Mouse (Mus musculus) hindbrain, embryonic 10.5 days (tissue): ENCODE measurements around the gene 1700061G19Rik. TPM values are rescaled to one million over a fixed set of nuclear protein-coding genes. Genes with fewer than 3 reads are reported as not detected.

Experiments used
- DNase-seq: peaks from one replicate; pipeline ENCODE4 v3.0.0-alpha.2; 2017; ENCODE audit warnings: low spot score
- H3K27ac ChIP-seq: fragments of 300-500 bp; sonication (generic); 2 replicates; pipeline ENCODE4 v1.5.1; 2016; ENCODE audit warnings: mild to moderate bottlenecking, moderate library complexity
- H3K27me3 ChIP-seq: fragments of 300-500 bp; sonication (generic); 2 replicates; pipeline ENCODE4 v1.6.1; 2016; ENCODE audit warnings: mild to moderate bottlenecking; ENCODE audit not compliant: poor library complexity, insufficient read depth, severe bottlenecking
- H3K36me3 ChIP-seq: fragments of 300-500 bp; sonication (generic); 2 replicates; pipeline ENCODE4 v1.6.1; 2016; ENCODE audit warnings: mild to moderate bottlenecking, moderate library complexity
- H3K4me1 ChIP-seq: fragments of 300-500 bp; sonication (generic); replicated peaks from 2 replicates; pipeline ENCODE4 v1.6.1; 2016; ENCODE audit warnings: mild to moderate bottlenecking
- H3K4me3 ChIP-seq: fragments of 300-500 bp; sonication (generic); 2 replicates; pipeline ENCODE4 v1.5.1; 2016; ENCODE audit warnings: mild to moderate bottlenecking, moderate library complexity
- H3K9me3 ChIP-seq: fragments of 300-500 bp; sonication (generic); 2 replicates; pipeline ENCODE4 v1.6.1; 2016; ENCODE audit warnings: mild to moderate bottlenecking, moderate library complexity
- WGBS: fragments of 180-500 bp; shearing (Covaris S2); methylation state at CpG from one replicate; pipeline ENCODE4 v1.1.7; 2016; 5-methylcytosine and 5-hydroxymethylcytosine counted together
- polyA plus RNA-seq: library from polyadenylated mRNA; unstranded; fragments of >200 nt; fragmentation: Nextera tagmentation; extraction: Ambion mirVana; gene quantifications from 2 replicates; pipeline ENCODE4 v1.2.1, GENCODE M21; 2016

1700061G19Rik gene
- polyA plus RNA-seq, 1 experiment from 2014 or later: 0.63 TPM

DNA sequence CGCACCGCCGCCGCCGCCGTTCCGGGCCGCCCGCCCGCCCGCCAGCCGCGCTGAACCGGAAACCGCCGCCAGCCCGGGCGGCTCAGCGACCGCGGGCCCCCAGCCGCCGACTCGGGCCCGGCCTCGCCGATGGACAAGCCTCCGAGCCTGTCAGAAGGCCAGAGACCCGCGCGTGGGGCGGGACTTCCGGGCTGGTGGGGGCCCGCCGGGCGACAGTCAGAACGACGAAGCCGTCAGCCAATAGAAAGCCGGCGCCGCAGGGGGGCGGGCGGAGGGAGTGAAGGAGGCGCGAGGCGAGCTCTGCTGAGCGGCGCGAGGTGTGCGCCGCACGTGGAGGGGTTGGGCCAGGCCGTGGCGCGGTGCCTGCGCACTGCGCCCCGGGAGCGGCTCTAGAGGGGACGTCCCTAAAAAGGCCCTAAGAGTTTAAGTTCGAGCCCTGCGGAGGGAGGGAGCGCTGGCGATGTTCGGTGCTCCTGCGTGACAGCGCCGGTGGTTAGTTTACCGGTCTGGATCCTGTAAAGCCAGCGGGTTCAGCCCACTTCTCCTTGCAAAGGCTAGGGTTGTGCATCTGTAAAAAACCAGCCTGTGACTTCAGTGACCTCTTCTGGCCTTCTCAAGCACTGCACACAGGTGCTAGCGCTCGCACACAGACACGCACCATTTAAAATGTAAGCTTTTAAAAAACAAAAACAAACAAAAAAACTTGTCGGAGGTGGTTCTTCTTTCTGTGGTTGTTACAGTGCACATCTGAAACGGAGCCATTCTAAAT lies 60.3 kb downstream of the 1700061G19Rik start, which contains the start of gene Mllt1:
Mllt1 (minus strand) TSS at position 53 of the 769 bp plus-strand sequence.
- Histone ChIP-seq H3K36me3 (peaks cover 35% of the 10 kb centered on the region), H3K4me1 (peaks cover 36% of the 10 kb centered on the region), H3K4me3 (peak within 1 kb of the TSS; percentile 99), H3K27me3 (peaks cover 16% of the 10 kb centered on the region; the same call in 1 of the 2 replicates), H3K9me3 (no peaks in the 10 kb centered on the region), H3K27ac (peak within 1 kb of the TSS; percentile 98)
- 4% methylated on average over 76 of the region's 76 CpGs for WGBS
- DNase-seq: peak; percentile 100

DNA sequence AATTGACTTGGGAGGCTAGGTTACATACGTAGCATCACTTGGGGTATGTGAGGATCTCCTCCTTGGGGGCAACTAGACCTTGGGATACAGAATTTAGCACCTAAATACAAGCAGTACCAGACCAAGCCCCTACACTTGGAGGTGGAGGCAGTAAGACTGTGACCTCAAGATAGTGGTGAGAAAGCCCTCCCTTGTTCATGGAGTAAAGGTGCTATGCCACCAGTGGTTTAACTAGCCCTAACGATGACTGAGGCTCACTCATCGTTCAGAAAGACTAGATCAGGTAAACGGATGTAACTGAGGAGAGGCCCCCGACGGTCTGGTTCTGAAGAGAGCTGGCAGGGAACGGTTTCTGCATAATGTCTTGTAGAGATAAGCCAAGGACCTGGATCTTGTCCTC lies 61.5 kb downstream of the 1700061G19Rik start:
- WGBS: 92% methylated on average over 7 of the region's 7 CpGs
- Histone ChIP-seq H3K27ac (no peak overlapping the region), H3K9me3 (peaks cover 2% of the 10 kb centered on the region; the same call in 1 of the 2 replicates), H3K4me1 (peaks cover 34% of the 10 kb centered on the region), H3K4me3 (no peak overlapping the region), H3K27me3 (peaks cover 16% of the 10 kb centered on the region; the same call in 1 of the 2 replicates), H3K36me3 (peaks cover 23% of the 10 kb centered on the region)
- DNase-seq: no peak

Other genes starting within 250 kb of the 1700061G19Rik start
- 52.9 and 54.6 TPM in 2 replicates for gene Lonp1, start 248.6 kb upstream of the 1700061G19Rik start, polyA plus RNA-seq
- 0.66 and 0.95 TPM in 2 replicates for gene Catsperd, start 247.3 kb upstream of the 1700061G19Rik start, polyA plus RNA-seq
- gene Ranbp3, start 202.2 kb upstream of the 1700061G19Rik start, polyA plus RNA-seq: 130 and 139 TPM in 2 replicates
- gene Ndufa11, start 157.7 kb upstream of the 1700061G19Rik start, polyA plus RNA-seq: 398 and 446 TPM in 2 replicates
- gene Vmac, start 157.5 kb upstream of the 1700061G19Rik start, polyA plus RNA-seq: 12.7 and 18.6 TPM in 2 replicates
- 4.4 and 5.1 TPM in 2 replicates for gene Nrtn, start 117.9 kb upstream of the 1700061G19Rik start, polyA plus RNA-seq
- gene Dus3l, start 110.7 kb upstream of the 1700061G19Rik start, polyA plus RNA-seq: 44.1 and 47.6 TPM in 2 replicates
- 1.3 TPM in 2 replicates for gene Prr22, start 105.2 kb upstream of the 1700061G19Rik start, polyA plus RNA-seq
- gene Rfx2, start 44.5 kb upstream of the 1700061G19Rik start, polyA plus RNA-seq: 10.9 and 13.8 TPM in 2 replicates
- gene Acsbg2, start 1.0 kb upstream of the 1700061G19Rik start, polyA plus RNA-seq: not detected in 2 replicates
- 65.4 and 82.4 TPM in 2 replicates for gene Mllt1, start 59.9 kb downstream of the 1700061G19Rik start, polyA plus RNA-seq
- not detected in 2 replicates for gene Acer1, start 106.6 kb downstream of the 1700061G19Rik start, polyA plus RNA-seq
- 166 and 170 TPM in 2 replicates for gene Clpp, start 114.8 kb downstream of the 1700061G19Rik start, polyA plus RNA-seq
- gene Alkbh7, start 121.9 kb downstream of the 1700061G19Rik start, polyA plus RNA-seq: 35.5 TPM in 2 replicates
- gene Pspn, start 124.5 kb downstream of the 1700061G19Rik start, polyA plus RNA-seq: not detected in 2 replicates
- 71.0 and 78.3 TPM in 2 replicates for gene Gtf2f1, start 135.8 kb downstream of the 1700061G19Rik start, polyA plus RNA-seq
- gene Gm17949, start 136.0 kb downstream of the 1700061G19Rik start, polyA plus RNA-seq: 0.41 and 0.43 TPM in 2 replicates
- gene Khsrp, start 156.0 kb downstream of the 1700061G19Rik start, polyA plus RNA-seq: 51.1 and 52.0 TPM in 2 replicates
- gene Slc25a41, start 166.2 kb downstream of the 1700061G19Rik start, polyA plus RNA-seq: not detected in 2 replicates
- gene Crb3, start 183.6 kb downstream of the 1700061G19Rik start, polyA plus RNA-seq: 5.1 and 8.2 TPM in 2 replicates
- 10.5 and 16.2 TPM in 2 replicates for gene Slc25a23, start 184.4 kb downstream of the 1700061G19Rik start, polyA plus RNA-seq
- 3.2 and 3.6 TPM in 2 replicates for gene Dennd1c, start 203.0 kb downstream of the 1700061G19Rik start, polyA plus RNA-seq
- 66.9 and 167 TPM in 2 replicates for gene Tubb4a, start 212.3 kb downstream of the 1700061G19Rik start, polyA plus RNA-seq
- gene Tnfsf9, start 229.8 kb downstream of the 1700061G19Rik start, polyA plus RNA-seq: 9.8 and 10.5 TPM in 2 replicates